Mouse (Mus musculus) erythroblast, embryonic 14.5 days (primary cell): ENCODE data around the gene Pappa2. TPM values are rescaled to one million over a fixed set of nuclear protein-coding genes. Genes with fewer than 3 reads are reported as not detected.

Experiments used
- H3K27me3 ChIP-seq: 2 replicates; pipeline ENCODE4 v1.6.1; 2012; ENCODE audit warnings: inconsistent platforms; ENCODE audit not compliant: control insufficient read depth
- H3K36me3 ChIP-seq: 2 replicates; pipeline ENCODE4 v1.6.1; 2012; ENCODE audit warnings: mild to moderate bottlenecking, inconsistent platforms; ENCODE audit not compliant: control insufficient read depth
- H3K4me1 ChIP-seq: 2 replicates; pipeline ENCODE4 v1.6.1; 2012; ENCODE audit warnings: inconsistent platforms; ENCODE audit not compliant: control insufficient read depth
- H3K4me3 ChIP-seq: replicated peaks from 2 replicates; pipeline ENCODE3; 2012; ENCODE audit warnings: moderate library complexity, mild to moderate bottlenecking, inconsistent platforms
- H3K9me3 ChIP-seq: 2 replicates; pipeline ENCODE4 v1.6.1; 2012; ENCODE audit warnings: low read length, inconsistent platforms, mixed read lengths; ENCODE audit not compliant: control insufficient read depth
- GATA1 ChIP-seq: IDR thresholded peaks from 2 replicates; pipeline ENCODE4 v1.6.1; 2012; ENCODE audit warnings: low read length, inconsistent platforms, mixed read lengths
- TAL1 ChIP-seq: IDR thresholded peaks from 3 replicates; pipeline ENCODE4 v1.6.1; 2012; ENCODE audit warnings: low read length, inconsistent platforms, mixed read lengths
- polyA plus RNA-seq: library from polyadenylated mRNA; stranded (reverse); fragments of >175 nt; gene quantifications from 2 replicates; pipeline ENCODE4 v1.2.3, GENCODE M21; 2012

Pappa2 gene
- polyA plus RNA-seq: not detected in 2 replicates

DNA sequence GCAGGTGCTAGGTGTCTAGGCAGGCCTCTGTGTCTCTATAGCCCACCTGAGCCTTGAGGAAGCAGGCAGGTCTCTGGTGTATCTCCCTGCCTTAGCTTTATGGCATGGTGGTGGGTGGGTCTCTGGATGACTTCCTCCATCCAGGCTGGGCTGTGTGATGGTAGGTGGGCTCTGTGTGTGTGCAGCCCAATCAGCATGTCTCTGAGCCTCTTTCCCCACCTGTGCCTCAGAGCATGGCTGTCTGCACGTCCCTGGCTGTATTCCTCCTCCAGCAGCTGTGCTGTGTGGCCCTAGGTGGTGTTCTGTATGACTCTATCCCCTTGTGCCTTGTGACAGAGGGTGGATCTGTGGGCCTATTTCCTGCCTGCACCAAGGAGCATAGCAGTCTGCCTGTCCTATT is at the start of gene Pappa2:
TSS of gene Pappa2 (minus strand) at position 101 of the 400 bp plus-strand sequence.
- TF ChIP-seq GATA1: no peak
- no peak for TF ChIP-seq TAL1
- H3K9me3 ChIP-seq: peaks cover 3% of the 10 kb centered on the region; the same call in 1 of the 2 replicates
- no peaks in the 10 kb centered on the region for H3K27me3 ChIP-seq
- no peaks in the 10 kb centered on the region for H3K36me3 ChIP-seq
- H3K4me1 ChIP-seq: no peaks in the 10 kb centered on the region
- no peak within 1 kb of the TSS for H3K4me3 ChIP-seq

DNA sequence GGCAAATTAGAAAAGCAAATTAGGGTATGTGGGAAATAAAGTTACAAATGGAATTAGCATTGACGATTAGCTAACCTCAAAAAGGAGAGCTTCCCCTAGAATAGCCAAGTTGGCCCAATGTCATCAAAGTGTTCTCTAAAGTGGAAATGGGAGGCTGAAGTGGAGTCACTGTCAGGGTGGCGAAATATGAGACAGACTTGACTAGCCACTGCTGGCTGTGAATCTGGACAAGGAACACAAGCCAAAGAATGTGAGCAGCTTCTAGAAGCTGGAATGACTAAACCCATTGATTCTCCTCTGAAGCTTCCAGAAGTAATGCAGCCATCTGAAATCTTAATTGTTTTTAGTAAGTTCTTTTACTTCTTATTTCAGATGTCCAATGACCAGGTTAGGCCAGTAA is 48.8 kb upstream of the Pappa2 start:
- TF ChIP-seq TAL1: no peak
- no peak for TF ChIP-seq GATA1
- Histone ChIP-seq H3K4me3 (no peak overlapping the region), H3K4me1 (no peaks in the 10 kb centered on the region), H3K27me3 (no peaks in the 10 kb centered on the region), H3K36me3 (no peaks in the 10 kb centered on the region), H3K9me3 (no peaks in the 10 kb centered on the region; the same call in 1 of the 2 replicates)

DNA sequence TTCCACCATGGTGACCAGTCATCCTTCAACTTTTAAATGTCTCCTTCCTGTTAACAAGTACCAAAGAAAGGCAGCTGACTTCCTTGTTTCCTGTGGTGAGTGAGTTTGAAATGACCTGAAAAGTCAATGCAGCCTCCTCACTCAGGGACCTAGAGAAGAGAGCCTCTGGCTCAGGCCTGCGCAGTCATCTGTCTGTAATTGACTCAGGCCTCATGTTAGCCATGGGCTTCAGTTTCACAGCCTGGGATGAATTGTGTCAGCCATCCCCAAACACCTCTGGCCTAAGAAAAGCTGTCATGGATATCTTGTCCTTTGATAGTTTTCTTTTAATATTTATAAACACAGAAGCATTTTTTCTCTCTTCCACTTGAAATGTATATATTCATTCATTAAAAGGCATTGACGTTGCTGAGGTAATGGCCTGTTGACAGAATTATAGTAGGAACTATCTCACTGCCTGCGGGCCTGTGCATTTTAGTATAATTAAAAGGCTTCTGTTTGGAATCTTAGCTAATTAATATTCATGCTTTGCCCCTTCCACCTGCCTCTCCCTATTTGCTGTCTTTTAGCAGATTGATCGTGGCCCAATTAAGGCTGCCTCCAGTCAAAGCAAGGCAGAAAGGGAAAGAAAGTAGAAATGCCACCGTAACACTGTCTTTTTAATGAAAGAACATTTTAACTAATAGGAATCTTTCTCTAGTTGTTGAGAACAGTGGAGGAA is 34.8 kb upstream of the Pappa2 start:
- Histone ChIP-seq H3K36me3 (no peaks in the 10 kb centered on the region), H3K4me3 (no peak overlapping the region), H3K4me1 (no peaks in the 10 kb centered on the region), H3K9me3 (no peaks in the 10 kb centered on the region), H3K27me3 (no peaks in the 10 kb centered on the region)
- TF ChIP-seq GATA1 (no peak), TAL1 (no peak)

DNA sequence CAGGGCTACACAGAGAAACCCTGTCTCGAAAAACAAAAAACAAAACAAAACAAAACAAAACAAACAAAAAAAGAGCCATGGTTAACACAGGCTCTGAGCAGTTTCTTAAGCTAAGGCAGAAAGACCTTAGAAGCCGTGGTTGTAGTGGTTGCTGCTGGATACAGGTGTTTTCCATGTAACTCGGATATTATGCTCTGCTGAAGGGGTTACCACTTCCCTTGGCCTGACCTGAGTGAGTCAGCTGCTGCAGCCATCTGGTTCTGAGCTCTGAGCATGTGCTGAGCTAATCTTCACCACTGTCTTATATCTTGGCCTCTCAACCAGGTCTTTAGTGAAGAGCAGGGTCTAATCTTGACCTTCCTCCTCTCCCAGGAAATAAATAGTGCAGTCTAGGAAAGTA is 6.8 kb upstream of the Pappa2 start:
- Histone ChIP-seq H3K4me1 (no peaks in the 10 kb centered on the region), H3K36me3 (no peaks in the 10 kb centered on the region), H3K27me3 (no peaks in the 10 kb centered on the region), H3K4me3 (no peak overlapping the region), H3K9me3 (no peaks in the 10 kb centered on the region)
- no peak for TF ChIP-seq TAL1
- TF ChIP-seq GATA1: no peak

DNA sequence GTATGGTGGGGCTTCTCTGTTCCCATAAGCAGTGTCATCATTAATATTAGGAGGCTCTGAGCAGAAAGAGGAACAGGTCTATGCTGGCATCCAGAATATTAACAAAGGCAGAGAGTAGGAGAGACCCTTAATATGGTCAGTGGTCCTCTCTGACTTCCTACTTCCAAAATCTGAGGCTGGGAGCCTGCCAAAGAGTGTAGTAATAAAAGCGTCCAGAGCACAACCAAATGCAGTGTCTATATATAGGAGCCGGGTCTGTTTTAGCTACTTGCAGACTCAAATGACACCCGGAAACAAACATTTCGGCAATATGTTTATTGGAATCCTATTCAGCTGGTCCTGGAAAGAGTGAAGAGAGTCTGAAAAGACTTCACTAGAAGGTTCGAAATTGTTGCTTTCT is 17.9 kb downstream of the Pappa2 start:
- no peaks in the 10 kb centered on the region for H3K27me3 ChIP-seq
- peaks cover 2% of the 10 kb centered on the region; the same call in 1 of the 2 replicates for H3K9me3 ChIP-seq
- no peak overlapping the region for H3K4me3 ChIP-seq
- H3K36me3 ChIP-seq: no peaks in the 10 kb centered on the region
- H3K4me1 ChIP-seq: no peaks in the 10 kb centered on the region
- TF ChIP-seq GATA1 (no peak), TAL1 (no peak)

DNA sequence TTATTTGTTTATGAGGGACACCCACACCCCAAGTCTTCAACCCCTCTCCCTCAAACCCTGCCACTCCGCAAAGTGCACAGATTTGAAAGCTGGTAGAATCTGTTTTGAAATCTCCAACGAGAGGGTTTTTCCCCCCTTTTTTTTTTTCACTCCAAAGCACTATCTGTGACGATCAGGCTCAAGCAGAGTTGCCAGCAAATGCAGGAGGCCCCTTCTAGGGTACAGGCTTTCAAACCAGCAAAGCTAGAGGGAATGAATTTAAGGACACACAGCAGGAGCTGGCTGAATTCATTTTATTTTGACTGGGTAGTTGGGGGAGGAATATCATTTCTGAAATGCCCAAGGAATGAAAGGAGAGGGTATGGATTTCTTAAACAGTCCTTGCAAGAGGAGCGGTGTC is 19.3 kb downstream of the Pappa2 start:
- Histone ChIP-seq H3K27me3 (no peaks in the 10 kb centered on the region), H3K4me3 (no peak overlapping the region), H3K9me3 (no peaks in the 10 kb centered on the region), H3K4me1 (no peaks in the 10 kb centered on the region), H3K36me3 (no peaks in the 10 kb centered on the region)
- TF ChIP-seq GATA1 (no peak), TAL1 (no peak)

DNA sequence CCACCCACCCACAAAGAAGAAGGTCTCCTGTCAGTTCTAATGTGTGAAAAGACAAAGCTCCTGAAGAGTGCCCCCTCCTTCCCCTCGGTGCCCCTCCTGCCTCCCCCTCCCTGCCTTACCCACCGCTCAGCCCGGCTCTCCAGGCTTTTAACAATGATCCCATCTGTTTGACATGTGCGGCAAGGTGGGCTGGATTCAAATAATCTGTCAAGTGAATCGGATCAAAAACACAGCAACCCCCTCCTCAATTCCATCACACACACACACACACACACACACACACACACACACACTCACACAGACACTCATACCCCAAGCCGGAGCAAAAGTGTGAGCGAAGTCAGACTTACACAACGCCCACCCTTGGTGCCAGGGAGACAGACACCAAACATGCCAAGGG is 19.7 kb downstream of the Pappa2 start:
- H3K4me3 ChIP-seq: no peak overlapping the region
- no peaks in the 10 kb centered on the region for H3K36me3 ChIP-seq
- H3K27me3 ChIP-seq: no peaks in the 10 kb centered on the region
- H3K4me1 ChIP-seq: no peaks in the 10 kb centered on the region
- TF ChIP-seq TAL1 (no peak), GATA1 (no peak)
- H3K9me3 ChIP-seq: no peaks in the 10 kb centered on the region

DNA sequence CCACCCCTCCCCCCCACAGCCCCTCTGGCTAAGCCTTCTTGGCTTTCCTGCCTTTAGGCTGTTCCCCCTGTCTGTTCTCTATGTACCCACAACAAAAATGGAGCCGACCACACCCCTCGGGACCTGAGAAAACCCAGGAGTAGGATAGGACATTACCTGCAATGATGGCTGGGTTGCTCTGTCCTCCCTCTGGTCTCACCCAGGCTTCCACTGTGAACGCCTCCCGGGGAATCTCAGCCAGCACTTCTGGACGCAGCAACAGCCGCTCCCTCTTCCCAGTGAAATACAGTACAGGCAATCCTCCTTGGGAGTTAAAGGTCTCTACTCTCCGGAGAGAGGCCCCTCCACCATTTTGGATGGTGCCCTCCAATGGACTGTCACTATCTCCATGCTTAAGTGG is 23.9 kb downstream of the Pappa2 start:
- Histone ChIP-seq H3K27me3 (no peaks in the 10 kb centered on the region), H3K36me3 (no peaks in the 10 kb centered on the region), H3K4me1 (no peaks in the 10 kb centered on the region), H3K9me3 (no peaks in the 10 kb centered on the region), H3K4me3 (no peak overlapping the region)
- TF ChIP-seq TAL1: no peak
- TF ChIP-seq GATA1: no peak

DNA sequence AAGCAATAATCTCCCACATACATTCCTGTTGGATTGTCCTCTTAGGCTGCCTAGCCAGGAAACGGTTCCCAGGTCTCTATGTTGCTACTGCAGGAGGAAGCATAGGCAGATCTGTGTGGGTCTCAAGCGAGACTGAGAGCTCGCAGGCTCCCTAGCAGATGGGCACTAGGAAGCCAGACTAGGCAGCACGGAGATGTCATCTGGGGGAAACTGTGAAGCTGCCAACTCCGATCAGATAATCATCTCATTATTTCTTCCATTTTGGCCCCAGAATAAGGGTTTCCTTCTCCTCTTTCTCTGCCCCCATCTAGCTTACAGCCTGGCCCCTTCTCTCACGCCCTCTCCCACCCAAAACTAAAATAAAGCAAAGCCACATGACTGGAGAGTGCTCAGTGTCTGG is 25.5 kb downstream of the Pappa2 start:
- no peaks in the 10 kb centered on the region for H3K4me1 ChIP-seq
- no peaks in the 10 kb centered on the region for H3K9me3 ChIP-seq
- TF ChIP-seq TAL1 (no peak), GATA1 (no peak)
- no peak overlapping the region for H3K4me3 ChIP-seq
- no peaks in the 10 kb centered on the region for H3K36me3 ChIP-seq
- no peaks in the 10 kb centered on the region for H3K27me3 ChIP-seq

DNA sequence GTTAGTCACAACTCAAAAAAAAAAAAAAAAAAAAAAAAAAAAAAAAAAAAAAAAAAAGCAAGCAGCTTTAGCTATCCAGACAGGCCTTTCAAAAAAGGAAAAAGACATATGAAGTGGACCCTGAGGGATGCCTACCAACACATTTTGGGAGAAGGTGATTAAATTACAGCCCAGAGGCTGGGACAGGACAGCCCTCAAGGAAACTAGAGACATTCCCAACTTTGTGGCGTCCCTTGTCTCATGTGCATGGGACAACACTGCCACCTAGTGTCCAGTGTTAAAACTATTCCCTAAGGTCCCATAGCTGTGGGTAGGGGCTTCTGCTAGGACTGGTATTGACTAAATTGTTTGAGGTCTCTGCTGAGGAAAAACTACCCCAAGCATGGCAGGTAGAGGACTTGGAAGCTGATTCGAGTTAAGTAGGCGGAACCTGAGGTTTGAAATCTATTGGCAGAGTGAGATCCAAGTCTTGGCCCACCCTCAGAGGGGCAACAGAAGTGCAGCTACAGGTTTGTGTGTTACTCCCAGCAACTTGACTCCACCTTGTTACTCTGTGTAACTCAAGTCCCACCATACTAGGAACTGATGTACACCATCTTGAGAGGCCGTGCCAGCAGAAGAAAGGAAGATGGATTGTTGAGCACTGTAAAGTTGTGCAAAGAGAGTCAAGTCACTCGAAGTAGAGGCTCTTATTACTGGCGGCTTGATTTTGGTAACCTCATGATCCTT is 26.6 kb downstream of the Pappa2 start:
- Histone ChIP-seq H3K4me1 (no peaks in the 10 kb centered on the region), H3K36me3 (no peaks in the 10 kb centered on the region), H3K27me3 (no peaks in the 10 kb centered on the region), H3K9me3 (no peaks in the 10 kb centered on the region), H3K4me3 (no peak overlapping the region)
- no peak for TF ChIP-seq TAL1
- no peak for TF ChIP-seq GATA1
